Mouse (Mus musculus): Measurements from ENCODE around the gene Slc26a10. TPM values are rescaled to one million over a fixed set of nuclear protein-coding genes. Genes with fewer than 3 reads are reported as not detected.
"Not testable (repeated sequence)": the region's sequence is repeated elsewhere in the genome, so short reads cannot be mapped to it uniquely, and the experiment has no call there.

The Slc26a10 gene
- total and polyA plus RNA-seq, 3 experiments, result 0.35 to 1.1 (median 0.58) TPM

- not testable (repeated sequence) for DNase-seq
Observed at GRCm38 (mm10) chr10:127162771-127163261, 17.6 kb downstream of the Slc26a10 start.

- no peak for DNase-seq
Observed at GRCm38 (mm10) chr10:127160728-127161127, 19.7 kb downstream of the Slc26a10 start.

GRCm38 (mm10) chr10:127160081-127160480 is 20.4 kb downstream of the Slc26a10 start:
- no peak for DNase-seq

- DNase-seq, result no peak
Observed at GRCm38 (mm10) chr10:127158471-127158870, 22.0 kb downstream of the Slc26a10 start.

GRCm38 (mm10) chr10:127156511-127156910 is 23.9 kb downstream of the Slc26a10 start:
- no peak for DNase-seq

GRCm38 (mm10) chr10:127156089-127156488 is 24.4 kb downstream of the Slc26a10 start:
- DNase-seq, result no peak

GRCm38 (mm10) chr10:127154652-127155051 is 25.8 kb downstream of the Slc26a10 start:
- DNase-seq, result no peak

GRCm38 (mm10) chr10:127154241-127154640 is 26.2 kb downstream of the Slc26a10 start:
- DNase-seq, result no peak

GRCm38 (mm10) chr10:127153323-127153722 is 27.1 kb downstream of the Slc26a10 start:
- DNase-seq, result no peak

GRCm38 (mm10) chr10:127152556-127152955 is 27.9 kb downstream of the Slc26a10 start:
- not testable (repeated sequence) for DNase-seq

- DNase-seq, result not testable (repeated sequence)
Observed at GRCm38 (mm10) chr10:127151233-127151632, 29.2 kb downstream of the Slc26a10 start.

- peak; percentile 29 for DNase-seq
Observed at GRCm38 (mm10) chr10:127150471-127150872, 30.0 kb downstream of the Slc26a10 start.

- DNase-seq, result peak; percentile 50
Observed at GRCm38 (mm10) chr10:127147135-127147534, 33.3 kb downstream of the Slc26a10 start.

- no peak for DNase-seq
Observed at GRCm38 (mm10) chr10:127145303-127145702, 35.1 kb downstream of the Slc26a10 start.

GRCm38 (mm10) chr10:127144536-127144935 is 35.9 kb downstream of the Slc26a10 start:
- no peak for DNase-seq

- no peak for DNase-seq
Observed at GRCm38 (mm10) chr10:127143228-127143627, 37.2 kb downstream of the Slc26a10 start.

GRCm38 (mm10) chr10:127141500-127141899 is 38.9 kb downstream of the Slc26a10 start:
- no peak for DNase-seq

GRCm38 (mm10) chr10:127140971-127141370 is 39.5 kb downstream of the Slc26a10 start:
- no peak for DNase-seq

GRCm38 (mm10) chr10:127138328-127139141 is 41.9 kb downstream of the Slc26a10 start:
- DNase-seq, result no peak

GRCm38 (mm10) chr10:127137896-127138295 is 42.5 kb downstream of the Slc26a10 start:
- no peak for DNase-seq

GRCm38 (mm10) chr10:127136510-127136909 is 43.9 kb downstream of the Slc26a10 start:
- no peak for DNase-seq

- DNase-seq, result no peak
Observed at GRCm38 (mm10) chr10:127135118-127135836, 45.2 kb downstream of the Slc26a10 start.

Data from adrenal gland, adult 2 months (tissue).